Mouse (Mus musculus) thymus, adult 2 months (tissue): ENCODE measurements around the gene Dtd1.

Experiments used
- CTCF ChIP-seq: fragments of 200-500 bp; IDR thresholded peaks from 2 replicates; pipeline ENCODE4 v1.5.1; 2012; ENCODE audit warnings: mild to moderate bottlenecking, control low read depth, low read length, moderate library complexity, borderline replicate concordance; ENCODE audit not compliant: control insufficient read depth, poor library complexity, insufficient read depth; ENCODE audit errors: extremely low read depth
- POLR2A ChIP-seq: fragments of 200-500 bp; IDR thresholded peaks from 2 replicates; pipeline ENCODE4 v1.6.1; 2012; ENCODE audit warnings: mild to moderate bottlenecking, low read length, control low read depth, moderate library complexity; ENCODE audit not compliant: control insufficient read depth, poor library complexity, insufficient read depth; ENCODE audit errors: extremely low read depth

GRCm38 (mm10) chr2:144599831-144600687, at the start of gene Dtd1:
- TF ChIP-seq CTCF (peak; percentile 91), POLR2A (peak; percentile 31; the same call in 1 of the 2 replicates)
